Comparison of ENCODE assay signal across 22 mouse cellular contexts in the genomic region with DNA sequence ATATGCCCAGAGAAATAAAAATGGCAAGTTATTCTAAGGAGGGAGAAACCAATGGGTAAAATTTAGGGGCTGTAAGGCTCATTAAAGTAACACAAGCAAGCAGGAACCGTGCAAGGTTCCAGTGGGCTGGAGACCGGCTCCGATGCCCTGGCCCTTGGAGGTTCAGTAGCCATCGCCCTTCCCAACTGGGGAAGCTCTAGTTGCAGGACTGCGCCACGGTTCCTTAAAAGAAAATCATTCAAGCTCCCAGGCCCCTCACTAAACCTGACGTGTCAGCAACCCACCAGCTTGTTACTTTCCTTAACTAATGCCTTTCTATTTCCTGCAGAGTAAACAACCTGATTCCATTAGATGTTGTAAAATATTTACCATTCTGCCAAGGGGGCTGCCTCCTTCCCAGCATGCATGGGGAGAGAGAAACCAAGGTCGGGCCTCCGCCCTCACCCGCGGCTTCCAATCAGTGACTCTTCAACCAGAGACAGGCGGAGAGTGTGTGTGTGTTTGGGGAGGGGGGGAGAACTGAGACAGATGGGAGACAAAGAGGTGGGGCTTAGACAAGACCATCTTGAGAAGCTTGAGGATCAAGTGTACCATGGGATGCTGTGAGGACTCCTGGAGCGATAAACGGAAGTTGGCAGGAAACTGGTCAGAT.
"Had no signal": no experiment of that assay in that cellular context is flagged by ENCODE, and none has a peak within 500 bp of the region (broad histone marks: within the 10 kb centered on the region; RNA-seq: fewer than 3 reads in every experiment).

No protein-coding gene starts in this region.

- H3K9ac ChIP-seq: hindbrain, embryonic 15.5 days; intestine, embryonic 15.5 days; limb, embryonic 13.5 days; liver, embryonic 12.5 days; liver, embryonic 15.5 days; lung, embryonic 15.5 days; neural tube, embryonic 12.5 days; neural tube, embryonic 15.5 days had no signal

- H3K4me2 ChIP-seq: hindbrain, embryonic 15.5 days; intestine, embryonic 15.5 days; limb, embryonic 13.5 days; liver, embryonic 12.5 days; liver, embryonic 15.5 days; lung, embryonic 15.5 days; neural tube, embryonic 12.5 days; neural tube, embryonic 15.5 days had no signal

- ATAC-seq: intestine, embryonic 15.5 days; liver, embryonic 12.5 days had no signal

- H3K27ac ChIP-seq: hindbrain, embryonic 15.5 days; intestine, embryonic 15.5 days; layer of hippocampus, adult 2 months; limb, embryonic 10.5 days; limb, embryonic 13.5 days; liver, embryonic 12.5 days; liver, embryonic 15.5 days; lung, embryonic 15.5 days; midbrain, embryonic 10.5 days; neural tube, embryonic 12.5 days; neural tube, embryonic 15.5 days; stomach, postnatal 0 days had no signal

- H3K27me3 ChIP-seq: hindbrain, embryonic 15.5 days; intestine, embryonic 15.5 days; liver, embryonic 12.5 days; liver, embryonic 15.5 days; lung, embryonic 15.5 days; megakaryocyte, embryonic 14.5 days; neural tube, embryonic 12.5 days; neural tube, embryonic 15.5 days had no signal

- H3K4me1 ChIP-seq: hindbrain, embryonic 15.5 days; intestine, embryonic 15.5 days; limb, embryonic 10.5 days; liver, embryonic 12.5 days; liver, embryonic 15.5 days; lung, embryonic 15.5 days; megakaryocyte, embryonic 14.5 days; neural tube, embryonic 12.5 days had no signal

- H3K9me3 ChIP-seq: hindbrain, embryonic 15.5 days; intestine, embryonic 15.5 days; limb, embryonic 10.5 days; limb, embryonic 13.5 days; liver, embryonic 12.5 days; liver, embryonic 15.5 days; lung, embryonic 15.5 days; megakaryocyte, embryonic 14.5 days; midbrain, embryonic 10.5 days; neural tube, embryonic 12.5 days; neural tube, embryonic 15.5 days had no signal

- H3K36me3 ChIP-seq: hindbrain, embryonic 15.5 days; intestine, embryonic 15.5 days; limb, embryonic 10.5 days; limb, embryonic 13.5 days; liver, embryonic 12.5 days; liver, embryonic 15.5 days; lung, embryonic 15.5 days; midbrain, embryonic 10.5 days; neural tube, embryonic 12.5 days; neural tube, embryonic 15.5 days had no signal

- DNase-seq: layer of hippocampus, adult 9-11 months; liver; lung, adult 18-20 months; lung, postnatal 10 days; lung, postnatal 36 days; midbrain, embryonic 14.5 days; thymus, adult 2 months; thymus, postnatal 14 days; thymus, postnatal 4 days had no signal

- H3K4me3 ChIP-seq: hindbrain, embryonic 15.5 days; intestine, embryonic 15.5 days; layer of hippocampus, adult 2 months; limb, embryonic 10.5 days; limb, embryonic 13.5 days; liver, embryonic 12.5 days; liver, embryonic 15.5 days; lung, embryonic 15.5 days; megakaryocyte, embryonic 14.5 days; midbrain, embryonic 10.5 days; neural tube, embryonic 12.5 days; neural tube, embryonic 15.5 days had no signal
